Mouse (Mus musculus): ENCODE data around the gene Gm8909.
"Not testable (repeated sequence)": the region's sequence is repeated elsewhere in the genome, so short reads cannot be mapped to it uniquely, and the experiment has no call there.

The Gm8909 gene

DNA sequence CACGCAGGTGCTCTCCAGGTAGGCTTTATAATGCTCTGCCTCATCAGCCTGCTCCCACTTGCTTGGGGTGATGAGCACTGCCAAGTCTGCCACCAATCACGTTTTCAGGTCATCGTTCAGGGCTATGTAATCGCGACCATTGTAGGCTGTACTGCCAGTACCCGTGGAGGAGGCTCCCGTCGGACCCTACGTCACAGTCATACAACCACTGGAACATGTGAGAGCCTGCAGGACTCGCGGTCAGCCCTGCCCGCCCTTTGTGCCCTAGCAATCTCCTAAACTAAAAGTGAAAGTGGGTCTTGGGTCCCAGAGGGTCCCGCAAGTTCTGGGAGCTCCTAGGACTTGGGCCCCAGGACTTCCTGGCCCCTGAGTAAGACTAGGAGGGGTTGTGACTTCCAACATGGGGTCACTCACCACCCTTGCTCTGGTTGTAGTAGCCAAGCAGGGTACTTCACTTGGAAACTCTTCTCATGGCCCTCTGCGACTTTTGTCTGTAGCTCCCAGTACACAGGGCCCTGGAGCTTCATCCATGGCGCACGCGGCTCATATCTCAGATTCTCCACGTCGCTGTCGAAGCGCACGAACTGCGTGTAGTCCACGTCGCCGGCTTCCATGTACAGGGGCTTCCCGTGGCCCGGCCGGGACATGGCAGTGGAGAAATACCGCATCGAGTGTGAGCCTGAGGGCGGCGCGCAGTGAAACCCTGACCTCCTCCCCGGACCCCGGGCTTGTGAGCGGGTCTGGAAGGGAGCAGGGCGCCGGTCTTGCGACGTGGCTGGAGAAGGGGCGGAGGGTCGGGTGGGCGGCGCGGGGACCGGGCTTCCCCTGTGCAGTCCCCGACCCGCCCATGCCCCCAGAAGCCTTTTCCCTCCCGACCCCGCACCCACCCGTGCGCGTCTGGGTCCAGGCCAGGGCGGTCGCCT lies 6.9 kb downstream of the Gm8909 start:
- DNase-seq (ENCODE audit: low read depth, low spot score) = no peak

DNA sequence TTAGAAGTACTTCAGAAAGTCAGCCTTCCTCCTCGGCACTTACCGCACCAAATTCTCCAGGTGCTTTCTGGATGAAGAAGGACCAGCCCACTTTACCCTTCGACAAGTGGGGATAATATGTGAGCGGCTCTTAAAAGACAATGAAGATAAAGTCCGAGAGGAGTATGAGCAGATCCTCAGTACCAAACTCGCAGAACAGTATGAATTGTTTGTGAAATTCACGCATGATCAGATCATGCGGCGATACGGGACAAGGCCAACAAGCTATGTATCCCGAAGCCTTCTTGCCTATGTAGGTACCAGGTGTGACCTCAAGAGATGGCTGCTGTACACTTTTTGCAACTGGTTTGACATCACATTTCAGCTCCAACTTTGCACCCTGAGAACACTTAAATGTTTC lies 10.1 kb downstream of the Gm8909 start:
- DNase-seq (ENCODE audit: low read depth, low spot score) = not testable (repeated sequence)

DNA sequence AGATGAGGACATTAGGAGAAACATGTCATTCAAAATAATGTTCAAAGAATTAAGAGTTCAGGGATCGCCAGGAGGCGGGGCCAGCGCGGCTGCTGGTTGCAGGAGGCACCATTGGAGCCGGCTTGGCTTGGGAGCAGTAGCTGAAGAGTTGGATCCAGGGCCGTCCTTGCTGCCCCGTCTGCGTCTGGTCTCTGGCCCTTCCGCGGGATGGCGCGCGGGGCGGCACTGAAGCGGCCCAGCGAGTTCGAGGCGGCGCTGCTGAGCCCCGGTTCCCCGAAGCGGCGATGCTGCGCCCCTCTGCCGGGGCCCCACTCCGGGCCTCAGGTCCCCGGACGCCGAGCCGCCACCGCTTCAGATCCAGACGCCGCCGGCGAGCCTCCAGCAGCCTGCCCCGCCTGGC lies 10.6 kb downstream of the Gm8909 start:
- not testable (repeated sequence) for DNase-seq (ENCODE audit: low read depth, low spot score)

DNA sequence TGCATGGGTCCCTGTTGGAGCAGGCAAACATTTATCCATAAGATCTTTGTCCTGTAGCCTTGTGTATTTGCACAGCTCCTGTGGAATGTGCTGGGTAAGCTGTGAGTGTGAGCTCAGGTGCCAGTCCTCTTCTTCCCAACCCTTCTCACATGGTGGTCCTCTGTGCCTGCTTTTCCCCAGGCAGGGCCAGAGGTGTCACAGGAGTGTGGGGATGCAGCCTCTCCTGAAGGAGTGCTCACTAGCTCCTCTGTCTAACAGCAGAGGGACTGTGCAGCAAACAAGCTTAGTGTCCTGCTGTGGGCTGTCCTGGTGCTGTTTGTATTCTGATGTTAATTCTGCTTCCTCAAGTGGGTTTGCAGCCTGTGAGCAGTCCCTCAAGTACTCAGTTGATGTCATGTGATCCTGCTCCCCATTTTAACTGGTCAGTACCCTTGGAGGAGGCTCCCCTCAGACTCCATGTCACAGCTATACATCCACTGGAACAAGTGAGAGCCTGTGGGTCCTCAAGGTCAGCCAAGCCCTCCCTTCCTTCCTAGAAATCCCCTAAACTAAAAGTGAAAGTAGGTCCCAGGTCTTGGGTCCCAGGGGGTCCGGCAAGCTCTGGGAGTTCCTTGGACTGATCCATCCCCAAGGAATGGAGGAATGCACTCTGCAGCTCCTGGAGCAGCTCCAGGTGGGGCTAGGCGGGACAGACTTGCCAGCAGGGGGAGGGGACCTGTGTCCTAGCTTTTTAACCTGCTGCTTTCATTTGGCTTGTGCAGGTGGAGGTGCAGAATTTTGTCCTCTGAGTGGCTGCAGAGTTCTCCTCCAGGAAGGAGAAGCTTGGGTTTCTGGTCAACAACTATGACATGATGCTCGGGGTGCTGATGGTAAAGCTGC lies 13.8 kb downstream of the Gm8909 start:
- no peak for DNase-seq (ENCODE audit: low read depth, low spot score)

DNA sequence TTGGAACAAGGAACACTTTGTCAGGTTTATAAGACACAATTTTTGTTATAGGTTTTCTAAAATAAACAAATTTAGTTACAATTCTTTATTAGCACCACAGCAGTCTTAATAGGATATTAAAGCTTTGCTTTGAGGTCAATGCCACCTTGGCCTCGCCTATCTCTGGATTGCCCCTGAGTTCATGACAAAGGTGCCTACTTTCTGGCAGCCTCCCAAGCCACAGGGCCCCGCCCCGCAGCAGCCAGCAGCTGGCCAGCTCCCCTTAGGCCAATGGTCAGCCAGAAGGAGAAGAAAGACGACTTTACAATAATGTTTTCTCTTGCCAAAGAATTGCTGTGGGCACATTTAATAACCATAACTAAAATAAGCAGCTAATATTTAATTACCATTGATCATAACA lies 17.1 kb downstream of the Gm8909 start:
- DNase-seq (ENCODE audit: low read depth, low spot score) = not testable (repeated sequence)

DNA sequence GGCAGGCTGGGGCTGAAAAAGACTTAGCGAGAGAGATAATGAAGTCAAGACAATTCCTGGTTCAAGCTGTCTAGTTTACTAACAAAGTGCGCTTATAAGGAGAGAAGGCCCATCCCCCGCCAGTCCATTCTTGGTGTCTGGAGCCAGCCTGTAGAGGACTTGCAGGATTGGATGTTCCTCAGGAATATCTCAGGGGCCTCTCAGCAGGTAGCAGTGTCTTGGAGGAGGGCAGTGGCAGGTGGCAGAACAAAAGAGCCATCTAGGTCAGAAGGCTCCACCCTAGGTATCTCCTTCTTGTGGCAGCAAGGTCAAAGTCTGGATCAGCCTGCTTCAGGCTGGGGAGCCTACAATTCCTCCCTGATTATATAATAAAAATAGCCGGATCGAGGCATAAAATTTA lies 19.9 kb downstream of the Gm8909 start:
- not testable (repeated sequence) for DNase-seq (ENCODE audit: low read depth, low spot score)

DNA sequence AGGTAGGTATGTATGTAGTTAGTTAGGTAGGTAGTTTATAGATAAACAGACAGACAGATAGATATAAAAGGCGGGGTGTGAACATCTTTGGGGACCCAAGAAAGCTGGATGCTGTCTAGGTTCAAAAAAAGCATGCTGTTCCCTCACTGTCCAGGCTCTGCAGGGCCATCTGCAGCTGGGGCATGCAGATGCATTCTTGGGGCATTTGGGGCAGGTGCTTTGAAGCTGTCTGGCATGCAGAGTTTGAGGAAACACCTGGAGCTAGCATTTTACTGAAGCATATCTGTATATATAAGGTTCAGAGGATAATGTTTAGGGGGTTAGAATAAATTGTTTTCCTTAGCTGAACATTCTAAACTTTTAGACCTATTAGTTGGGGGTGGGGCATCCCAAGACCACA lies 21.4 kb downstream of the Gm8909 start:
- not testable (repeated sequence) for DNase-seq (ENCODE audit: low read depth, low spot score)

DNA sequence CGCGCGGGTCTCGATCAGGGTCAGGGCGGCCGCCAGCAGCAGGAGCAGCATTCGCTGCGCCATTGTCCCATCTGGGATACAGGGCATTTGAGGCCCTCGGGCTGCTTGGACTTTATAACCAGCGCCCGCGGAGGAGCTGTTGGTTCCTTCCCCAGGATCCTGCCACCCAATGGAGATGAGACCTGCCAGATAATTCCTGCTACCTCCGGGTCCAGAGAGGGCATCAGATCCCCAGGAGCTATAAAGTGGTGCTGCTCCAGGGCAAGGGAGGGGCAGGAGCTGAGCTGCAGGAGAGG lies 22.5 kb downstream of the Gm8909 start:
- DNase-seq (ENCODE audit: low read depth, low spot score) = not testable (repeated sequence)

DNA sequence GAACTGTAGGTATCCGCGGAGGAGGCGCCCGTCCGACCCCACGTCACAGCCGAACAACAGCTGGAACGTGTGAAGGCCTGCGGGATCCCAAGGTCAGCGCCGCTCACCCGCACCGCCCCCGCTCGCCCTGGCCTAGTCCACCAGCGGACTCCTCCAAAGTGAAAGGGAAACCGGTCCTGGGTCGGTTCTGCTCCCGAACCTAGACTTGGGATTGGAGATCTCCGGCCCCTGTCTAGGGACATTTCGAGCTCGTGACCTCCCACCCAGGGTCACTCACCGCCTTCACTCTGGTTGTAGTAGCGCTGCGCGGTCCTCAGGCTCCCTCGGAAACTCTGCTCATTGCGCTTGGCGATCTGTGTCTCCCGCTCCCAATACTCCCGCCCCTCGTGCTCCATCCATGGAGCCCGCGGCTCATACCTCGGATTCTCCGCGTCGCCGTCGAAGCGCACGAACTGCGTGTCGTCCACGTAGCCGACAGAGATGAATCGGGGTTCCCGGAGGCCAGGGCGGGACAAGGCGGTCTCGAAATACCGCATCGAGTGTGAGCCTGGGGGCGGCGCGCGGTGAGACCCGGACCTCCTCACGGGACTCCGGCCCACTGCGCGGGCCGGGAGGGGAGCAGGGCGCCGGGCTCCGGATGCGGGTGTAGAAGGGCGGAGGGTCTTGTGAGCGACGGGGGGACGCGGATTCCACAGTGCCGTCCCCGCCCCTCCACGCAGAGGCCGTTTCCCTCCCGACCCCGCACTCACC lies 23.1 kb downstream of the Gm8909 start:
- DNase-seq (ENCODE audit: low read depth, low spot score) = no peak

DNA sequence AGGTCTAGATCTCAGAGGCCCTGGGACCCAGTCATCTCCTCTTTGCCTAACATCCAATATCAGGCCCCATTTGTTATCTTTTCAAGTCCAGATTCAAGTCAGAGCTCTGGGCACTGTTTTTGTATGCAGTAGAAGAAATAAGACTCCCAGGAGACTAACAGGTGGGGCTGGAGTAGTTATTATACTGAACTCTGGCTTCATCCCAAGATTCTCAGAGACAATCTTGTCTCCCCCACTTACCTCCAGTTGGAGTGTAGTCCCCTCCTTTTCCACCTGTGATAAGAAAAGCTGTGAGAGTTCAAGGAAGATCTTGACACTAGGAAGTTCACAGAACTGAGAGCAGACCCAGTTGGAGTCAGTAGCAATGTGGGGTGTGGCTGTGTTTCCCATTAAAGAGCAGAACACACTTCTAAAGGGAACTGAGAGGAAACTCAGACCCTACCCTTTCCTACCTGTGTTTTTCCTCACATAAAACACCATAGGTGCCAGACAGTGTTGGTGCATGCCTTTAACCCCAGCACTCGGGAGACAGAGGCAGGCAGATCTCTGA lies 32.0 kb downstream of the Gm8909 start:
- DNase-seq (ENCODE audit: low read depth, low spot score) = not testable (repeated sequence)

DNA sequence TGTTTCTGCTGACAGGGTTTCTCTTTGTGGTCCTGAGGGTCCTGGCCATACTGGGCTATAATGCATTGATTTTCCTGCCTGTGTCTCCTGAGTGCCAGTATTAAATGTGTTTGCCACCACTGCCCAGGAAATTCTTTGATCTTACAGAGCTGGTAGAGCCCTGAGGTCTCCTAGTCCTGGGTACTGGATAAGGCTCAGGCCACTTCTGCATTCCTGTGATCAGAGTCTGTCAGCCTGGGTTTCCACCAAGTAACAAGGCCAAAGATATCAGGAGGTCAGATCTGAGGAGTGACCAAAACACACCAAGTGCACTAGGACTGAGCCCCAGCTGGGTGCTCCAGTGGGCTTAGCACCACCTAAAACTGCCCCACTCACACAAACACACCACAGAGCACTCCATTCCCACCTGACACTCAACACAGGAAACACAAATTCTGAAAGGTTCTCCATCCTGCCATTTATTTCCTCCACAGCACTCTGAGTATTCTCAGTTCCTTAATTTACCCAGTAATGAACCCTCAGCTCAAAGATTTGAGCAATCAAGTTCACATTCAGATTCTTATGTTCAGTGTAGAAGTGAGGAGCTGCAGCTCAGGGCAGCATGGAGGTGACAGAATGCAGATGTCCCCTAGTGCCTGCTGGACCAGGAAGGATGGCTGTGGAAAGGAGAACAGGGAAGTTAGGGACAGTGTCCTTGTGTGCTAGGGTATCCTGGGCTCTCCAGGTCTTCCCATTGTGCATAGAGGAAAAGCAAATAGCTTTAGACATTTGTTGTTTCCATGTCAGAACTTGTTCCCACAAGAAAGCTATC lies 32.7 kb downstream of the Gm8909 start:
- not testable (repeated sequence) for DNase-seq (ENCODE audit: low read depth, low spot score)

DNA sequence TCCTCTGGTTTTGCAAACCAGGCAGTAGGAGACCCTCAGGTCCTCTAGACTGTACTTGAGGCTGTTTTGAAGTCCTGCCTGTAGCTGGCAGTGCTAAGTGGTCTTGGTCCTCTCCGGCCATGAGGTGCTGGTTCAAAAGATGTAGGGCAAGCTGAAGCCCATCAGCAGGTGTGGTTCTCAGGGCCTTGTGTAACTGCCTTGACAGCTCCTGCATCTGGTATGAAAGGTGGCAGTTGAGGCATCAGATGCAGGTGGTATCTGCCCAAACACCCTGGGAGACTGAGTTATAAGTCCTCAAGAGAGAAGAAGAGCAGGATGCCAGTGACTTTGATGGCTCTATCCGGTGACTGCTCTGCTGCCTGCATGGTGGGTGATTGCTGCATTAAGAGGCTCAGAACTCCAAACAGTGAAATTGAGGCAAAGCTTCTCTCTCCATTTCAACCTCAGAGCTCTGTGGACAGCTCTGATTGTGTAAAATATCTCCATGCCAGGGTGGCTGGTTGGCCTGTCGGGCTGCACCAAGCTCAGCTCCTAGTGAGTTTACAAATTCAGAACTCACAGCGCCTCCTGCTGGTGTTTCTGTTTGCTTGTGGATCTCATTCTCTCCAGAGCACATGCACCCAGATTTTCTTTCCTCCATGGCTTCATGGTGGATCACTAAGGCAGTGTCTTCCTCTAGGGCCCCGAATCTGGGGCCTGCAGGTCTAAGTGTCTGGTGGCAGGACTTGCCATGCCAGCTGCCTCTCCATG lies 36.6 kb downstream of the Gm8909 start:
- no peak for DNase-seq (ENCODE audit: low read depth, low spot score)

DNA sequence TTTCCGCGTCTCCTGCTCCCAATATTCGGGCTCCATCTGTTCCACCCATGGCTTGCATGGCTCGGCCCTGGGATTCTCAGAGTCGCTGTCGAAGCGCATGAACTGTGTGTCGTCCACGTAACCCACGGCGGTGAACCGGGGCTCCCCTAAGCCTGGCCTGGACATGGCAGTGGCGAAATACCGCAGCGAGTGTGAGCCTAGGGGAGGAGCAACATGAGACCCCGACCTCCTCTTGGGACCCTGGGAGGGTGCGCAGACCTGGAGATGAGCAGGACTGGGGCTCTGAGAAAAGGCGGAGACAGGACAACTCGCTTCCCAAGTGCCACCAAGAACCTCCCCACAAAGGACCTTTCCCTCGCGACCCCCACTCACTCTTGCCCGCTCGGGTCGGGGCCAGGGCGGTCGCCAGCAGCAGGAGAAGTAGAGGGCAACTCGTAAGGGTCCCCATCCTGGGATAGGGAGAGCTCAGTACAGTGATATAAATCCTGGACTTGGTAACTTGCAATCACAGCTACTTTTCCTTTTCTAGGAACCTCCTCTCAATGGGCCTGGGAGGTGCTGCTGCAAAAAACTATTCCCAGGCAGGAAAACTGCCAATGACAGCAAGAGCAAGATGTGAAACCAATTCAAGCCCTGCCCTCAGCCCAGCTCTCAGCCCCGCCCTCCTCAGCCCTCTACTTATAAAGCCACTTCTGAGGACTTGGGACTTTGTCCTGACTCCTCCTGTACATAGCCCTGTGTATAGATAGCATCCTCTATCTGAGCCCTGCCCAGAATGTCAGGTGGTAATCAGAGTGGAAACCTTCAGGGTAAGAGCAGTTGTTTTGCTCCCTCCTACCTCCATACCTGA lies 39.1 kb downstream of the Gm8909 start, which contains the start of gene Gm7030:
Gene Gm7030, minus strand, starts transcription at position 458 of the 850 bp plus-strand sequence.
- not testable (repeated sequence) for DNase-seq (ENCODE audit: low read depth, low spot score)

DNA sequence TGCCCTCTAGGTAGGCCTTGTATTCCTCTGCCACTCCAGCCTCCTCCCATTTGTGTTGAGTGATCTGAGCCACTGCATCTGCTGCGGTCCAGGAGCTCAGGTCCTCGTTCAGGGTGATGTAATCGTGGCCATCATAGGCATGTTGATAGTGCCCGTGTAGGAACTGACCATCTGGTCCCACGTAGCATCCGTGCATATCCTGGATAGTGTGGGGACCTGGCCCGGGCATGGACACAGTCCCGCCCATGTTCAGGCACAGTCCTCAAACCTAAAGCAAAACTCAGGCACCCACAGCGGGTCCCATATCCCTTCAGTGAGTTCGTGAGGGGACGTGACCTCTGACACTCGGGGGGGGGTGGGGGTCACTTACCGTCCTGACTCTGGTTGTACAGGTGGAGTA lies 39.8 kb downstream of the Gm8909 start:
- DNase-seq (ENCODE audit: low read depth, low spot score) = not testable (repeated sequence)

DNA sequence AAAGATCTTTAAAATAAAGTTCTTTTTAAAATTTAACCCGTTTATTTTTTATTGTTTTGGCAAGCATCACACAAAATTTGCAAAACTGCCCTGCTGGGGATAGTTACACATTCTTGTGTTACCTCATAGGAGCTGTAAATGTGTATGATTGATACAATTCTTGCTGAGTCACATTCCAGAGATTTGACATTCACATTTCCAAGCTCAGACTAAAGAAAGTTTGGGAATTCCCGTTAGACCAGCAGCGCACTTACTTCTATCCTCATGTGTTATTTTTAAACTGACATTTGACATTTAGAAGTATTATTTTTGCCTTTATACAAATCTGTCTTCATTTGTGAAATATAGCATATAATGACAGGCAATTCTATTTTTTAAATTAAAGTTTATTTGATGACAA lies 44.2 kb downstream of the Gm8909 start:
- DNase-seq (ENCODE audit: low read depth, low spot score) = not testable (repeated sequence)

DNA sequence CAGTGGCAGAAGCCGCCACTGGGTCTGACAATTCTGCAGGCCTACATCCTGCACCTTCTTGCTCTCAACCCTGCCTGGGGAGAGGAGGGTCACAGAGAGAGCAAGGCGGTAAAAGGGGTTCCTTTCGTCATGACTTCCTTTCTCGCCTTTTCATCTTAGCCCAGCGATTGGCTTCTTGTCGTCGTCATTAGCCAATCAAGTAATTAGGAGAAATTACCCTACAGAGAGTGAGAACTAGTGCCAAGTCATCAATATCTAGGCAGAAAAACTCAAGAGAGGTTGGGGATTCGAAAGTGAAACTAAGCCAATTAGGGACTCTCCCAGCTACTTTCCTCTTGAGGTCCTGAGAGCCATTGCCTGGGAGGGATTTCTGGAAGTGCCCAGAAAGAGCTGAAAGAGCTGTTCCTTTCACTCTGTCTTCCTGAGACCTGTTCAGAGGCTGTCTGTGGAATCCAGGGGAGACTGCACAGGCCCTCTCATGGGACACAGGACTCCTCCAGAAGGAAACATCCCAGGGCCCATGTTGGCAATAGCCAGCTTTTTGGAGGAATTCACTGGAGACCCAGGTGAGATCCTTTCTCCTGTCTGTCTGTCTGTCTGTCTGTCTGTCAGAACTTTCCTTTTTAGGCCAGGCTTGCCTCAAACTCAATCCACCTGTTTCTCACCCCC lies 46.9 kb downstream of the Gm8909 start, which contains the start of gene Gm19684:
Gene Gm19684, plus strand, starts transcription at position 327 of the 669 bp plus-strand sequence.
- DNase-seq (ENCODE audit: low read depth, low spot score) = not testable (repeated sequence)

DNA sequence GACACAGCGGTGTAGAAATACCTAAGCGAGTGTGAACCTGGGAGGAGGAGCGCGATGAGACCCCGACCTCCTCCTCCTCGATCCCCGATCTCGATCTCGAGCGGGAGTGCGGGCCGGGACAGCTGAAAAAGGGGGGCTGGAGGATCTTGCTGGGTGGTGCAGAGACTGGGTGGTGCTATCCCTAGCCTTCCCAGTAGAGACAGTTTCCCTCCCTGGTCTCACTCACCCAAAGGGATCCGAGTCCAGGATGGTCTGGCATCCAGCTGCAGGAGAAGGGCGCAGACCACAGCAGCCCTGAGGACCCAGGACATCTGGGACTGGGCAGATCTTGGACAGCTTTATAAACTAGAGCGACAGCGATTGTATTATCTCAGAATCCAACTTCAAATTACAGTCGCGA lies 47.5 kb downstream of the Gm8909 start:
- not testable (repeated sequence) for DNase-seq (ENCODE audit: low read depth, low spot score)

DNA sequence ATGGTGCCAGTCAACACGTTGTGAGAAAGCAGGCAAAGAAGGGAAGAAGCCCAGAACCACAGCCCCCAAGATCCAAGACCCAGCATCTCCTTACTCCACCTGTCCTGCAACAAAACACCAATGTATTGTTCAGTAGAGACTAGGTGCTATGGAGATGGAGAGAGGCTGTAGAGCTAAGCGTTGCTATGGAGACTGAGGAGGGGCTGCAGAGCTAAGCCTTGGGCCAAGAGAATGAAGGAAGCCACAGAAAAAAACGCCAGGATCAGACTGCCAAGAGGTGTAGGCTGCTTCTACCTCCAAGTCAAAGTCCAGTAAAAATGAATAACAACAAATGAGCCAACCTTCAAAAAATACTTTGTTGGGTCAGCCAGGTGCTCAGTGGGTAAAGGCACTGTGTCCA lies 51.8 kb downstream of the Gm8909 start:
- not testable (repeated sequence) for DNase-seq (ENCODE audit: low read depth, low spot score)
